Mouse (Mus musculus): ENCODE measurements at regions not wholly inside any gene's neighbourhood (a gene's known extent, or its start where the extent isn't known, plus 50 kb on each side); places are given as distances from the start of the nearest gene placed in this dataset.

DNA sequence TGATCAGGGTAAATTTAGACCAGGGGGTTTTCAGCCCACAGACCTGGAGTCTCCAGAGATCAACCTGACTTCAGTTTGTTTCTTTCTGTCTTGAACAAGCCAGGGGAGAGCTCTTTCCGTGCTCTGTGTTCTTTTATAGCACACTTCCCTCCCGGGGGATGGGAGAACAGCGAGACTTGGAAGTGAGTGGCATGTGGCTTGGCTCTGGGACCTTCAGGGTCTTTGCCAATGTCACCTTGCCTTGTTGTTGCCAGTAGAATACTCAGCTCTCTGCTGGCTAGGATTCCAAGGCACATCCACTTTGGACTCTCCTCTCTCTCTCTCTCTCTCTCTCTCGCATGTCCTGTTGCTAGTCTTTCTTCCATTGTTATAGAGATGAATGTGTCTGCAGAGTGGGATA is 90.4 kb upstream of the Klf4 start:
- DNase-seq (ENCODE audit: low spot score) = no peak

- DNase-seq (ENCODE audit: low spot score) = no peak
These were observed 87.6 kb upstream of the Klf4 start for GRCm38 (mm10) chr4:55619891-55620290.

- no peak for DNase-seq (ENCODE audit: low spot score)
These were observed 83.5 kb upstream of the Klf4 start for GRCm38 (mm10) chr4:55615808-55616207.

GRCm38 (mm10) chr4:55613523-55613922 is 81.3 kb upstream of the Klf4 start:
- no peak for DNase-seq (ENCODE audit: low spot score)

DNA sequence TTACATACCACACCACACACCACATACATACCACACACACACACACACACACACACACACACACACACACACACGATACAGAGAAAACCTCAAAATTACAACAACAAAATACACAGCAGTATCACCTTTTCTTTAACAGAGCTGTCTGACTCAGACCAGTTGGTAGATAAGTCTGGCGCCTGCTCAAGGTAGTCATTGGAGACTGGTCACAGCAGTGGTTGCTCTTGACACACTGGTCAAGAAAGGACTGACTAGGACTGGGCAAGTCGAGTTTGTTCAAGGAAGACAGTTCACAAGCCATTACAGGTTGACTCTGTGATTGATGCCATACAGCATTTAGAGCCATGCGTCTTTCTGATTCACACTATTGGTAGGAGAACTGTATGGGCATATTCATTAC is 78.7 kb upstream of the Klf4 start:
- no peak for DNase-seq (ENCODE audit: low spot score)

DNA sequence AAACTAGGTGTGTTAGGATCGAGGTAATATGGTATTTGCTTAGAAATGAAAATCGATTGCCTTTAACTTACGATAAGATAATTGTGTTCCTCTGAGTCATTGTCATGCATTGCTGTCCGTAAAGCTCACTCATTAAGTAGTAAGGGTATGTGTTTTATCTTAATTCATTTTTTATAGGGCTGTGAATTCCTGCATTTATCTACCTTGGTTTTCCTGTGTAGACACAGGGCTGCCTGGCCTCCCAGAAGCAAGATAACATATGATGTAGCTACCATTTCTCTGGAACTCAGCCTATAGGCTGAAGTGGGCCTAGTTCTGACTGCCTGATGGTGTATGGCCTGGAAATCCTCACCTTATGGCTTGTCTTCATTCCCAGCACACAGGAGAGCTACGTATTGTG is 76.9 kb upstream of the Klf4 start:
- no peak for DNase-seq (ENCODE audit: low spot score)

GRCm38 (mm10) chr4:55605541-55605940 is 73.3 kb upstream of the Klf4 start:
- no peak for DNase-seq (ENCODE audit: low spot score)

DNA sequence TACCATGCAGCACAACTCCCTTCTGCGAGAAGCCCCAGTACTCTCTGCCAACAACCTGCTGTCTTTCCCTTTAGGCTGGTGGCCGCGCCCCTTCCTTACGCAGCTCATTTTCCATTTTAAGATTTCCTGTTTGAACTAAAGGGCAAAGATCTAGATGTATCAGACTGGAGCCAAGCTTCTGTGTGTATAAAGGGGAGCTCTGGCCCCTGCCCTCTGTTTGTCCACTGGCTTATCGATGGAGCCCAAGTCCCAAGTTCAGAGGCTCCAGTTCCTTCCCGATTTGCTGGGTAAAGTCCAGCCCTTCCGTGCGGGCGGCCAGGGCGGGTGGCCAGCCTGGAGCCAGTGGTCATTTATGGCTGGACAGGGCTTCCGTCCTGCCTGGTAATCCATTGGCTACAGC is 72.6 kb upstream of the Klf4 start:
- DNase-seq (ENCODE audit: low spot score) = no peak

DNA sequence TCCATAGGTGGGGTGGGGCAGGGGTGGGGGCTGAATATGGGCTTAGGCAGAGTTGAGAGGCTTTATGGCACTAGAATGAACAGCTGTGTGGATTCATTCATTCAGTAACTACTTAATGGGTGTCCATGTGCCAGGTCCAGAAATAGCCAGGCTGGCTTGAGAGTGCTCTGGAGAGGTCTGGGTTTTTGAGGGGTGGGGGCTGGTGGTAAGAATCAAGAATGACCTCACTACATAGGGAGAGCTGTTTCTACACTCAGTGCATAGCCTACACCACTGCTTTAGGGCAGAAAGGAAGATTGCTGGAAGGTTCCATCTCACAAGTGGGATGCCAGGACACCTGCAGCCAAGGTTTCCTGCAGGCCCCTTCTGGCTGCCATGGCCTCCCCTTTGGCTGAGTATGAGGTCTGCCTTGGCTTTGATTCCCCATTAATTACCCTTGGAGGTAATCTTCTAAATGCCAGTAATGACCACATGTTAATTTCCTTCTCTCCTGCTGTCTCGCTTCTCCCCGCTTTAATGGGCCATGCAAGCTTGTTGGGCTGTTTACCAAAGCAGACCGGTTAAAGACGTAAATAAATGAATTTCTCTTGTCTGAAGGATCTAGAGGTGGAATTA is 71.7 kb upstream of the Klf4 start:
- DNase-seq (ENCODE audit: low spot score) = no peak

DNA sequence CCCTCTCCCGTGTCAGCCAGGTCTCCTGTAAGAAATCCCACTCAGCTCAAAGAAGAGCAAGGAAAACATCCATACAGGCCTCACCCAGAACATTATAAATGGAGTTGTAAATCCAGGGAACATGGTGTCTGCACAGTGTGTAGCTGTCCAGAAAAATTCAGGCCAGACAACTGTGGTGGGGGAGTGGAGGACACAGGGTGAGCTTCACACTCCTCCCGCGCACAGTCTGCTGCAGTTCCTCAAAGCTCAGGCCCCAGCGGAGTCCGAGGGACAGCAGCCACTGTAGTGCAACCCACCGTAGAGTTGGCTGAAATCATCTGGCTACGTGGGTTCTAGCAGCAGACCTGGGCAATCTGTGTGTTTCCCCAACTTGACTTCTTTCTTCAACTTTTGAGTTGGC is 62.9 kb upstream of the Klf4 start:
- no peak for DNase-seq (ENCODE audit: low spot score)

DNA sequence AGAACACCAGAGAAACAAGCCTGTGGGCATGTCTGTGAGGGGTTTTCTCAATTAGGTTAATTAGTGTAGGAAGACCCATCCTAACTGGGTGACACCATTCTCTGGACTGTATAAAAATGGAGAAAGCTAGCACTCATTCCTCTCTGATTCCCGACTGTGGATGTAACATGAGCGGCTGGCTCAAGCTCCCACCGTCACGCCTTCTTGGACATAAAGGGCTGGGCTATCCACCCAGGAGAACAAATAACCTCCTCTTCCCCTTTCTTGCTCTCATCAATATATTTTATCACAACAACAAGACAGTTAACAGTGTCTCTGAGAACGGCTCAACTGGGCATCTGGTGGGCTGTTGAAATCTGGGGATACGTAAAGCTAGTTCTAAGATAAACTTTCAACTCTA is 62.4 kb upstream of the Klf4 start:
- DNase-seq (ENCODE audit: low spot score) = no peak

GRCm38 (mm10) chr4:55593132-55593531 is 60.9 kb upstream of the Klf4 start:
- no peak for DNase-seq (ENCODE audit: low spot score)

DNA sequence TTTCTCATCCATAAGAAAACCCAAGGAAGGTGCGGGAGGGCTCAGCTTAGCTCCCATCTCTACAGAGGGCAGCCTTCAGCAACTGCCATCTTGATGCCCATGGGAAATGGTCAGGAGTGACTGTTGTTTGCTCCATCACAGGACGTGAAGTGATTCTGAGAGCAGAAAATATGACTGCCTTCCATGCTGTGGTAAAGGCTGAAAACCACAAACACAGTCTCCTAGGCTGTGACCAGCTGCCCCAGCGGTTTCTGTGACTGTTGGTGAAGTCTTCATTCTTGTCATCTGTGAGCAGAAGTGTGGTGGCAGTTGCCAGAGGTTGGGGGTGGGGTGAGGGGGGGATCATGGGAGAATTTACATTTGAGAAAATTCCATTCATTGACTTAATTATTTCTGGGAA is 53.9 kb upstream of the Klf4 start:
- no peak for DNase-seq (ENCODE audit: low spot score)

DNA sequence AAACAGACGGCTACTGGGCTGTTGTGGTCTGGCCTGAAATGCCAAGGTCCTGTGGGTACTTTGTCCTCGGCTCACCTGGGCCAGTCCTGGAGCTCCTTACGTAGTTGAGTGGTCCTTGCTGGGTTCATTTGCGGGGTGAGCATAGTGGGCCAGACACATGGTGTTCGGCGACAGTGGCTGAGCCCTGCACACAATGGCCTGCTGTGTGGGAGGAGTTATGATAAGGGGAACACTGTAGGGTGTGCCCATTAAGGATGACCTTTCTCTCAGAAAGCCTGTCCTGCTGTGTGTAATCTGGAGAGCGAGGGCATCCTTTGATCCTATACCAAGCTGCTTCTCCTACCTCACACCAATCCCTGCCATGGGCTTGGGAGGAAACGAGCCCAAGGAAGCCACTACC is 51.3 kb upstream of the Klf4 start:
- DNase-seq (ENCODE audit: low spot score) = no peak

All from urinary bladder, postnatal 25 days (tissue).